Mouse (Mus musculus): Measurements from ENCODE around the gene Smyd3.

- TF ChIP-seq EP300 (IDR thresholded peaks at IDR 0.05; ENCODE audit: insufficient read depth, low read depth, low read length), result no peak
- TF ChIP-seq CTCF (IDR thresholded peaks at IDR 0.05; ENCODE audit: low read depth, low read length), result no peak
- TF ChIP-seq POLR2A (IDR thresholded peaks at IDR 0.05; ENCODE audit: insufficient read depth, low read length), result no peak
Measured at GRCm38 (mm10) chr1:179386237-179386975, 131.4 kb downstream of the Smyd3 start.
